Mouse (Mus musculus) bone marrow macrophage, adult 2 months (primary cell): ENCODE data around the gene Clec2d.

Experiments used
- CTCF ChIP-seq: IDR thresholded peaks from 2 replicates; pipeline ENCODE4 v1.5.1; 2012; ENCODE audit warnings: low read depth, mild to moderate bottlenecking, low read length, moderate library complexity
- POLR2A ChIP-seq: IDR thresholded peaks from 2 replicates; pipeline ENCODE4 v1.6.1; 2012; ENCODE audit warnings: mild to moderate bottlenecking, low read depth, low read length, borderline replicate concordance

DNA sequence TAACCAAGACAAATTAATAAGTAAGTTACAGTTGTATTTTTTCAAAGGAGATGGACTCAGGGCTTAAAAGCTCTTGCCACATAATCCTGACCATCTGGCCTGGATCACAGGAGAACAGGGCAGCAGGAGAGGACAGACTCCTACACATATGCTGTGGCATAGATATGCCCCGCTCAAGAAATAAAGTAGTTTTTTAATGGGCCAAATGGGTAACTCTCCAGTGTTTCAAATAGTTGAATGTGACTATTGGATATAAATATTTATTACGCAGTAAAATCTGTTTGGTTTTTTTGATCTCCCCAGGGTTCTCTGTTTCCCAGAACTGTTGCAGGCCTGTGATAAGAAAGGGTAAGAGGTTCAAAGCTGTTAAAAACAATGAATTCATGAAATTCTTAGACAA is 1.1 kb upstream of the Clec2d start:
- no peak for TF ChIP-seq CTCF
- TF ChIP-seq POLR2A: no peak
